Mouse (Mus musculus) T-helper 1 cell (primary cell): ENCODE results near the gene Map4k5.

Experiments
- in situ Hi-C: fragments of 300-600 bp; cut with MboI, MseI; formaldehyde crosslinking; loops from one replicate; pipeline ENCODE4 v1.15.1; 2025; ENCODE audit warnings: high pct_unique_total_duplicates

Gene Map4k5

GRCm38 (mm10) chr12:69790530-69791505 is 102.2 kb downstream of the Map4k5 start, which contains the start of gene Cdkl1:
TSS of gene Cdkl1 (minus strand) at chr12:69791267.
- in situ Hi-C loops, result no loop called here

DNA sequence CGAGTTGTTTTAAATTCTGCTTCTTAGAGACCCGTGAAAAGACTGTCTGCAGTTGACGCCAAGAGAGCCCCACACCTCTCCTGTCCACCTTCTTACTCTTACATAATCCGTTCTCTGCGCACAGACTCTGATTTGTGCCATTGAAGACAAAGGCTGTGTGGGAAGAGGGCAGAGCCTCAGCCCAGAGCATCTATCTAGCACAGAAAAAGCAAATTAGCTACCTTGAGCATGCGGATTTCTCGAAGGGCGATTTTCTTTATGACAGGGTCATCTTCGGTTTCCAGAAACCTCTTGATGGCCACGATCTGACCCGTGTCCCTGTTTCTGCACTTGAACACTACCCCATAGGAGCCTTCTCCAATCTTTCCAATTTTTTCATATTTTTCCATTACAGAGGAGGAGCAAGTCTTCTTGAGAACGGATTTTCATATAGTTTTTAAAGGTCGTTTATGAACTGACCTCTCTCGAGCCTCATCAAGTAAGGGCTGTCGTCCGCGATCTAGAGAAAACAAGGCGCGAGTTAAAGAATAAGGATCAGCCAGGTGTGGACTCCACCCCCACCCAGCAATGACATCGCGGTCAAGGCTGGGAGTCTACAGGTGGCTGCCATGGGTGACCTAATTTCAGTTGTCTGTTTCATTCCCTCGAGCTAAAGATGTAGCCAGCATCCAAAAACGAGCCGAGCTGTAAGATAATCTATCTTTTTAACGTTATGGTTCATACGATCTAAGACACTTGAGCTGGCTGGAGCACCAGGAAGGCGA is 103.1 kb downstream of the Map4k5 start:
- in situ Hi-C loops, result no loop called here

- in situ Hi-C loops, result no loop called here
These were observed 104.6 kb downstream of the Map4k5 start for GRCm38 (mm10) chr12:69788380-69788779.

DNA sequence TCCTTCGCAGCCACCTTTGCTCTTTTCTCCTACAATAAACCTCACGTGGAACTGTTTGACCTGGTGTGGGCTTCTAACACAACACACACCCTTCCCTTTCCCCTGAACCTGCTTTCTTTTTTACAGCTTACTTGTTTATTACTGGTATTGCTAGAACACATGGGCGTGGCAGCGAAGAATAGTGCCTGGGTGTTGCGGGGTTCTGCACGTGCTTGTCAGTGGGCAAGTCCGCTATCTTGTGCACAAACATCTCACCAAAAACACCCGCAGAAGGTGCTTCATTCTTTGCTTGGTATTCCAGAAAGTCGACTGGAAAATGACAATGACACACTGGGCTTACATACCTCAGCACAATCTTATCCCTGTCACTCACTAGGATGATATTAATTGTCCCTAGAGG is 107.5 kb downstream of the Map4k5 start:
- in situ Hi-C loops, result no loop called here

- in situ Hi-C loops, result no loop called here
These were observed 109.6 kb downstream of the Map4k5 start for GRCm38 (mm10) chr12:69783247-69784025.

DNA sequence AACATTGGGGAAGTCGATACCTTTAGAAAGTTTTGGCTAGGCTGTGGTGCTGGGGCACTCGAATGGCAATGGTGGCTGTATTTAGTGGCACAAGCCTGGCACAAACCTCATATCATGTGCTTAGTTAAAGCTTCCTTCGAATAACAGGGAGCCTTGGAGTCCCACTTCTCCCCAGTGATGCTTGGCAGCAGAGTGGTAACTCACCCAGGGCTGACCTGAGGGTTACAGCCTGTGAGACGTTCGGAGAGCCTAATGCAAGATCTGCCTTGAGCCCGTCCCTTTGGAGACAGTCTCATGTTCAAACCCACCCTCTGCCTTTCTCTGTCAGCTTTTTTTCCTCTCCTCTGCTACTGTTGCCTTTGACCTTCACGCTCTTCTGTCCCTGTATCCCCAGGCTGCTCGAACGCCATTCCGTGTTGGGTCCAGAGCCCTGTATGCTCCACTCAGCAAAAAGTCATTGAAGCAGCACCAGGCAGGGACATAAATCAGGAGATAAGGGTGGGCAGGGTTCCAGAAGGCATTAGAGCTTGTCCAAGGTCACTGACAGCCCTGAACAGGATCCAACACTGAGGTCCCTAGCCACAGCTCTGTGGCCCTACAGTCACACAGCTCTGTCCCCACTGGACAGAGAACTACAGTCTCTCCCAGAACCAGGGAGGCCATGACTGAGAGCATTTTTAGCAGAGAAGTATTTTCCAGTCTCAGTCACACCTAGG is 110.9 kb downstream of the Map4k5 start:
- in situ Hi-C loops, result no loop called here

GRCm38 (mm10) chr12:69781480-69781879 is 111.5 kb downstream of the Map4k5 start:
- in situ Hi-C loops, result no loop called here

DNA sequence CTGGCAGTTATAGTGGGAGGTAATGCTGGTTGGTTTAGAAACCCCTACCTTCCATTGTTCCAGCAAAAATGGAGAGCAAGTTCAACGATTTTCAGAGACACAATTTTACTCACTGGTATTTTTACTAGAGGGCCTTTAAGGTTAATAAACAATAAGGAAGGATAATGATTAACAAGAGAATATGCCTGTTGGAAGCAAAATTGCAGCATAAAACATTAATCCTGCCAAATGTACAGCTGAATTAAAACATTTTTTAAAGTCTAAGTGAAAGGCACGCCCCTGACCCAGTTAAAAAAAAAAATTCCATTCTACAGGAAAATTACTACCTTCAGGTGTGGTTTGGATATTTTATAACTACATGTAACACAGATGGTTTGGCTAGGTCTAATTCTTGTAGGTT is 115.0 kb downstream of the Map4k5 start:
- in situ Hi-C loops, result no loop called here

- in situ Hi-C loops, result no loop called here
These were observed 115.7 kb downstream of the Map4k5 start for GRCm38 (mm10) chr12:69777341-69777730.

GRCm38 (mm10) chr12:69776607-69777340 is 116.2 kb downstream of the Map4k5 start:
- in situ Hi-C loops, result no loop called here

DNA sequence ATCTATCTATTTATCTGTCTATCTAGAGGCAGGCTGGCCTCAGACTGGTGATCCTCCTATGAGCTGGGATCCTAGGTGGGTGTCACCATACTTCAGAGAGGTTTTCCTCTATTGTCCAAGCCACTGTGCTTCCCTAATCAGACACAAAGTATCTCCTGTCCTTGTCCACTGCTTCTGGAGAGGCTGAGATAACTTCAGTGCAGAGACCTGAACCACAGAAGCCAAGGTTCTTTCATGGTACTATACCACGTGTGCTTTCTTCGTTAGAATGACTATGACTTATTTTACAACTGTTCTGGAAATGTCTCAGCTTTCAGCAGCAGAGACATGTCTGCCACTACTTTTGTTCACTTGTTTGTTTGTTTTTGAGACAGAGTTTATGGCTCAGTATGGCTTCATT is 124.2 kb downstream of the Map4k5 start:
- in situ Hi-C loops, result no loop called here

GRCm38 (mm10) chr12:69767476-69768258 is 125.3 kb downstream of the Map4k5 start:
- in situ Hi-C loops, result no loop called here

GRCm38 (mm10) chr12:69766185-69766904 is 126.7 kb downstream of the Map4k5 start:
- in situ Hi-C loops, result no loop called here

GRCm38 (mm10) chr12:69765543-69765942 is 127.5 kb downstream of the Map4k5 start:
- in situ Hi-C loops, result no loop called here

DNA sequence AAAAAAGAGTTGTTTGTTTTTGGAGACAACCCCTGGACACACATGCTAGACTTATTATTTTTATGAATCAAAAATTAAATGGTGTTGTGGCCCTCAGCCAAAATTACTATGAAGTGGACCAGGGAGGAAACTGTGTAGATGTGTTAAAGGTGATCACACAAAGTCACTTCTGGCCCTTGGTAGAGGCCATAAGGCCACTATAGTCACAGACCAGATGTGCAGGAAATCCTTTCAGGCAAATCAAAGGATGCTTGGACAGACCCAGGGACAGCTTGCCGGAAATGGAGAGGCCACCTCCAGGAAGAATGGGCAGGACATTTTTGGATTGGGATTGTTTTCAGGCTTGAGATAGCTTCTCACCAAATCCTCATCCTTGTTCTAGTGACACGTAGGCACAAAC is 131.4 kb downstream of the Map4k5 start:
- in situ Hi-C loops, result no loop called here

GRCm38 (mm10) chr12:69760743-69761406 is 132.1 kb downstream of the Map4k5 start:
- in situ Hi-C loops, result no loop called here

DNA sequence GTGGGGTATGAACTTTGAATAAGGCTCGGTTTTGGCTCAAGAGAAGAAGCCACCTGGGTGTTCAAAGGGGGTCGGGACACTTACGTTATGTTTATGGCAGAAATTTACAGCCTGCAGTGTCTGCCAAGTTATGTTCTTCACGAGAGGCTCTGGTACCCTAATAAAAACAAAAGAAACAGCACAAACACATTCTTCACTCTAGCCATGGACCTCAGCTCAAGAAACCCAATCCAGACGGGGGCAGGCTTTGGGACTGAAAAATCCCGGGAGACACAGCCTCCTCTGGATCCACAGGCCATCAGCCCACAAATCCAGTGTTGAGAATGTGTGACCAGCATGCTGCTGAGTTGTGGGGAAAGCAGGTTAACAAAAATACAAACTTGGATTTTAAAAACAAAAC is 133.0 kb downstream of the Map4k5 start:
- in situ Hi-C loops, result no loop called here

DNA sequence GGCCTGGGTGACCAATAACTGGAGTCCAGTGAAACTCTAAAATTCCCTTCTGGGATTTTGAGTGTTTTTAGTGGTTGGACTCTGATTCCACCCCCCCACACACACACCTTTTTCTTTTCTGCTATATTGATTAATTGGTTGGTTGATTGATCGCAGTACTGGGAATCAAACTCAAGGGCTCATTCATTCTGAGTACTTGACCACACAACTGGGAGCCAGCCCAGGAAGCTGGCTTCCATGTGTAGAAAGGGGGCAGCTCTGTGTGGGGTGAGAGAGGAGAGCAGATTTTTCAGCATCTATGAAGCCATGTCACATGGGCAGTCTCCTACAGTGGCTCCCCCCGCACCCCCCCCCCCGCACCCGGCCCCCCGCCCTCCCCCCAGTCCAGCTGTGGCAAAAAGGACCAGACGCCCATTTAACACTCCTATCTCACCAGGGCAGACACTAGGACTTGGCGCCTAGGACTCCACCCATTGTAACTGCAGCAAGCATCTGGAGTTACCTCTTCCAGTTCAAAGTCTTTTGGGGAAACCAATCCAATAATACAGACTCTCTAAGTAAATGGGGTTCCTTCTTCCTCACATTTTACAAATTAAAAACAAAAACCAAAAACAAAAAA is 133.6 kb downstream of the Map4k5 start:
- in situ Hi-C loops, result loop anchor here (10.0 kb wide), 1 partner anchor 145 kb away; no protein-coding TSS in a partner anchor
